Mouse (Mus musculus) kidney, adult 2 months (tissue): ENCODE data around the gene Sfswap.

ENCODE experiments used
- CTCF ChIP-seq: fragments of 200-500 bp; conservative IDR thresholded peaks from 2 replicates; pipeline ENCODE4 v1.5.1; 2011; ENCODE audit warnings: low read depth, mild to moderate bottlenecking, control low read depth, low read length, moderate library complexity, mixed read lengths; ENCODE audit not compliant: insufficient read depth, insufficient read length
- POLR2A ChIP-seq: fragments of 200-500 bp; IDR thresholded peaks from one replicate; pipeline ENCODE4 v1.6.1; 2011; ENCODE audit warnings: low read depth, low read length, control low read depth

- no peak for TF ChIP-seq CTCF
- TF ChIP-seq POLR2A: no peak
Observed at GRCm38 (mm10) chr5:129581015-129581414, 80.0 kb downstream of the Sfswap start.
